Mouse (Mus musculus): ENCODE results near the gene Nisch. TPM values are rescaled to one million over a fixed set of nuclear protein-coding genes. Genes with fewer than 3 reads are reported as not detected.

Gene Nisch
- polyA plus RNA-seq, 1 experiment from 2014 or later, result 503 TPM

GRCm38 (mm10) chr14:31240528-31240927 lies 23.8 kb upstream of the Nisch start:
- Histone ChIP-seq H3K27ac (0 out of 2 replicates have a peak overlapping the region, but pooled peaks have one; percentile 23), H3K4me2 (replicated peaks) (no peak overlapping the region), H3K27me3 (no peaks in the 10 kb centered on the region), H3K4me1 (peaks cover 6% of the 10 kb centered on the region; the same call in 1 of the 2 replicates), H3K4me3 (no peak overlapping the region), H3K9me3 (no peaks in the 10 kb centered on the region), H3K9ac (no peak overlapping the region), H3K36me3 (no peaks in the 10 kb centered on the region)
- ATAC-seq (ENCODE audit: insufficient number of reproducible peaks, insufficient read depth, low FRiP score, low TSS enrichment), result no peak
- WGBS, result 26% methylated on average over 3 of the region's 3 CpGs

GRCm38 (mm10) chr14:31237101-31237882 lies 20.5 kb upstream of the Nisch start:
- ATAC-seq (ENCODE audit: insufficient number of reproducible peaks, insufficient read depth, low FRiP score, low TSS enrichment), result no peak
- no peaks in the 10 kb centered on the region for H3K9me3 ChIP-seq
- no peaks in the 10 kb centered on the region for H3K36me3 ChIP-seq
- 81% methylated on average over 7 of the region's 7 CpGs for WGBS
- H3K4me1 ChIP-seq, result peaks cover 6% of the 10 kb centered on the region; the same call in 1 of the 2 replicates
- no peak overlapping the region for H3K27ac ChIP-seq
- no peak overlapping the region for H3K9ac ChIP-seq
- no peak overlapping the region for H3K4me3 ChIP-seq
- no peak overlapping the region for H3K4me2 ChIP-seq (replicated peaks)
- no peaks in the 10 kb centered on the region for H3K27me3 ChIP-seq

DNA sequence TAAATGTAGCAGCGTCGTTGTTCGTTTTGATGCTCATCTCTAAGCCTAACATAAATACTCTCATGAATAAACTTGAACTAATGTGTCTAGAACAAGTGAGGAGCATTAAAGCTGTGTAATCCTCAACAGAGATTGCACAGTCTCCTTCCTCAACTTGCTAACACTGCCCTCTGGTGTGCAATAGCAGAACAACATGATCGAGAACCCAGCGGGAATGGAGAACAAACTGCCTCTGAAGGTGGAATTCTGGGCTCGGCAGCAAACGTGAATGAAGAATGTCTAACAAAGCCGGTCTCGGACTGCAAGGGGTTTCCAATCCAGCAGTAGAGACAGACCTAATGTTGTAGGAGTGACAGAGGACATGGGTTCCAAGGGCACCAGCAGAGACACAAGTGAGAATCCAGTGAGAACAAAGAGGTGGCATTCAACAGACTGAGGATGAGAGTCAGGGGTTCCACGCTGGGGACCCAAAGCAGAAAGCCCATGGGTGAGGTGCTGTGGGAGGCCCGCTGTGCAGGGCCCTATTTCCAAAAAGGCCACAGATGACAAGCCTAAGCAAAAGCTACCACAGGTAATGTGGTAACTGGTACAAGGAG lies 17.3 kb upstream of the Nisch start:
- ATAC-seq (ENCODE audit: insufficient number of reproducible peaks, insufficient read depth, low FRiP score, low TSS enrichment), result no peak
- WGBS, result 23% methylated on average over 11 of the region's 11 CpGs
- no peaks in the 10 kb centered on the region for H3K9me3 ChIP-seq
- no peaks in the 10 kb centered on the region for H3K36me3 ChIP-seq
- no peak overlapping the region for H3K4me3 ChIP-seq
- no peaks in the 10 kb centered on the region for H3K27me3 ChIP-seq
- H3K27ac ChIP-seq, result no peak overlapping the region
- no peak overlapping the region for H3K9ac ChIP-seq
- 0 out of 2 replicates have a peak, but pooled peaks cover 7% of the 10 kb centered on the region for H3K4me1 ChIP-seq
- H3K4me2 ChIP-seq (replicated peaks), result no peak overlapping the region

GRCm38 (mm10) chr14:31233070-31233995 lies 16.6 kb upstream of the Nisch start:
- Histone ChIP-seq H3K4me1 (0 out of 2 replicates have a peak, but pooled peaks cover 9% of the 10 kb centered on the region), H3K36me3 (no peaks in the 10 kb centered on the region), H3K27me3 (no peaks in the 10 kb centered on the region), H3K9me3 (no peaks in the 10 kb centered on the region), H3K4me3 (no peak overlapping the region), H3K4me2 (replicated peaks) (no peak overlapping the region), H3K9ac (no peak overlapping the region), H3K27ac (no peak overlapping the region)
- ATAC-seq (ENCODE audit: insufficient number of reproducible peaks, insufficient read depth, low FRiP score, low TSS enrichment), result no peak
- 80% methylated on average over 14 of the region's 14 CpGs for WGBS

GRCm38 (mm10) chr14:31232404-31233069 lies 15.8 kb upstream of the Nisch start:
- no peaks in the 10 kb centered on the region for H3K27me3 ChIP-seq
- no peak overlapping the region for H3K4me3 ChIP-seq
- H3K4me2 ChIP-seq (replicated peaks), result no peak overlapping the region
- no peaks in the 10 kb centered on the region for H3K9me3 ChIP-seq
- ATAC-seq (ENCODE audit: insufficient number of reproducible peaks, insufficient read depth, low FRiP score, low TSS enrichment), result no peak
- H3K9ac ChIP-seq, result no peak overlapping the region
- H3K4me1 ChIP-seq, result 0 out of 2 replicates have a peak, but pooled peaks cover 9% of the 10 kb centered on the region
- no peak overlapping the region for H3K27ac ChIP-seq
- WGBS, result 87% methylated on average over 13 of the region's 13 CpGs
- no peaks in the 10 kb centered on the region for H3K36me3 ChIP-seq

DNA sequence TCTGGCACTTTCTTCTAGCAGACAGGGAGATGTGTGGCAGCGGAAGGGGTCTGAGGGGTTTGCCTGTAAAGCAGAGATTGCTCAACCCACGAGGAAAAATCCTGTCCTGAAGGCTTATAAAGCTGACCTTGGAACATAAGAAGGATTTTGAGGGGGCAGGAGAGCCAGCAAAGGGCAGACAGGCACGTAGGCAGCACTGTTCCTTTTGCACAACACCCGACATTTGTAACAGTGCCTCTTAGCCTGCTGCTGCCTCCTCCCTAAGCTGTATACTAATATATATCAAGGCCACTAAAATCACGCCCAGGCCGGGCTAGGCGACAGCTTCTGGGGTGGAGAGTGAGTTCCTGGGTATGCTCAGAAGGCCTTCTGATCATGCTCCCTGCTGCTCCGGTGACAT lies 13.7 kb upstream of the Nisch start:
- H3K4me2 ChIP-seq (replicated peaks), result no peak overlapping the region
- ATAC-seq (ENCODE audit: insufficient number of reproducible peaks, insufficient read depth, low FRiP score, low TSS enrichment), result no peak
- no peak overlapping the region for H3K4me3 ChIP-seq
- WGBS, result 65% methylated on average over 8 of the region's 8 CpGs
- no peaks in the 10 kb centered on the region for H3K36me3 ChIP-seq
- no peak overlapping the region for H3K9ac ChIP-seq
- H3K4me1 ChIP-seq, result 0 out of 2 replicates have a peak, but pooled peaks cover 16% of the 10 kb centered on the region
- no peaks in the 10 kb centered on the region for H3K27me3 ChIP-seq
- H3K9me3 ChIP-seq, result no peaks in the 10 kb centered on the region
- H3K27ac ChIP-seq, result 0 out of 2 replicates have a peak overlapping the region, but pooled peaks have one; percentile 8

DNA sequence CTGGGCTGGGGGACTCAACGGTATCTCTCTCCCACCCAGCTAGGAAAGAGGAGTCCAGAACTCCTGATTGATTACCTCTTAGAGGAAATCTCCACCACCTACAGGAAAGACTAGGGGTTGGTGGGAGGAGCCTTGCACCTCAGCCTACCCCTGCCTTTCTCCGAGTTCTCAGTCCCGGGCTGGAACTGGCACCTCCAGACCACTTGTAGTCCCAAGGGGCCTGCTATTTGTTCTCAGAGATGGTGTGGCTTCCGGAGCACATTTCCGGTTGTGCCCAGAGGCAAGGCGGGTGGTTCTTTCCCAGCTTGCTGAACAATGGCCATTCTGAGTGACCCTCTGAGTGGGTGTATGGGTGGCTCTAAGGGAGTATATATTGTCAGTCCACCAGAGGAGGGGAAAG lies 11.5 kb upstream of the Nisch start:
- ATAC-seq (ENCODE audit: insufficient number of reproducible peaks, insufficient read depth, low FRiP score, low TSS enrichment), result no peak
- no peaks in the 10 kb centered on the region for H3K36me3 ChIP-seq
- H3K4me3 ChIP-seq, result no peak overlapping the region
- no peak overlapping the region for H3K4me2 ChIP-seq (replicated peaks)
- no peak overlapping the region for H3K9ac ChIP-seq
- H3K27ac ChIP-seq, result no peak overlapping the region
- 0 out of 2 replicates have a peak, but pooled peaks cover 16% of the 10 kb centered on the region for H3K4me1 ChIP-seq
- H3K27me3 ChIP-seq, result no peaks in the 10 kb centered on the region
- WGBS, result 52% methylated on average over 6 of the region's 6 CpGs
- H3K9me3 ChIP-seq, result no peaks in the 10 kb centered on the region

DNA sequence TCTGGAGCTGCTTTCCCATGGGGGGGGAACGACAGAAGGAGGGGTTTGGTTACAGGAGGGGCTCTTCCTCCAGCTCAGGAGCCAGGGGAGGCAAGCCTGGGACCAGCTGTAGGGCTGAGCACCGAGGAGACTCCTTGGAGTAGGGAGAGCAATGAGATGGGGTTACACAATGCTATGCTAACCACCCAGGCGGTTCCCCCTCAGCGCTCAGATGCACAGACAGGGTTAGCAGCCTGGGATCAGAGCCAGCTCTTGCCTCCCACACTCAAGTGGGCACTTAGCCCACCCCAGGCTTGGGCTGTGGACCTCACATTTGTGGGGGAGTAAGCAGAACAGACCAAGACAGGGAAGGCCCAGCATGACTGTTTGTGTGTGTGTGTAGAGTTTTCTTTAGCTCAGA lies 10.2 kb upstream of the Nisch start:
- no peaks in the 10 kb centered on the region for H3K36me3 ChIP-seq
- peak overlapping the region; percentile 36; the same call in 1 of the 2 replicates for H3K27ac ChIP-seq
- no peak overlapping the region for H3K4me3 ChIP-seq
- H3K4me2 ChIP-seq (replicated peaks), result no peak overlapping the region
- no peaks in the 10 kb centered on the region for H3K9me3 ChIP-seq
- 0 out of 2 replicates have a peak, but pooled peaks cover 16% of the 10 kb centered on the region for H3K4me1 ChIP-seq
- H3K27me3 ChIP-seq, result no peaks in the 10 kb centered on the region
- H3K9ac ChIP-seq, result no peak overlapping the region
- ATAC-seq (ENCODE audit: insufficient number of reproducible peaks, insufficient read depth, low FRiP score, low TSS enrichment), result 0 out of 2 replicates have a peak, but pooled peaks have one; percentile 31
- 71% methylated on average over 4 of the region's 4 CpGs for WGBS

DNA sequence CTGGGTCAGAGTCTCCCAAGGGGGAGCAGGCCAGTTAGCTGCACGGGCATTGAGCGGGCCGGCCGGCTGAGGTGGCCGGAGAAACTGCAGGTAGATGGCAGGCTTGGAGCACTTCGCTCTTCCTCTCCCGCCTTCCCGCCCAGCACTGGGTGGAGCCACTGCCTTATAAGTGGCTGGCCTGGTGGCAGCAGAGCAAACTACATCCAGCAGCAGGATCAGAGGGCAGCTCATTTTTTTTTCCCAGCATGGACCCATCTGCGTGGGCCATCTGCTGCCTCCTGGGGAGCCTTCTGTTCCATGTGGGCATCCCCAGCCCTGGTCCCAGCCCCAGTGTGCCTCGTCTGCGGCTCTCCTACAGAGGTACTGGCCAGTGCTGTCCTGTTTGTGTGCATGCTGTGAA lies 920 bp upstream of the Nisch start, which contains the start of gene Sema3g:
TSS of gene Sema3g (plus strand) at position 195 of the 400 bp plus-strand sequence.
- peak; percentile 57; the same call in 1 of the 2 replicates for ATAC-seq (ENCODE audit: insufficient number of reproducible peaks, insufficient read depth, low FRiP score, low TSS enrichment)
- no peaks in the 10 kb centered on the region for H3K9me3 ChIP-seq
- no peak within 1 kb of the TSS for H3K4me3 ChIP-seq
- no peak within 1 kb of the TSS for H3K27ac ChIP-seq
- WGBS, result 9% methylated on average over 11 of the region's 11 CpGs
- H3K36me3 ChIP-seq, result no peaks in the 10 kb centered on the region
- H3K4me2 ChIP-seq (replicated peaks), result no peak within 1 kb of the TSS; the same call in 1 of the 2 replicates
- peak within 1 kb of the TSS; percentile 37; the same call in 1 of the 2 replicates for H3K9ac ChIP-seq
- H3K27me3 ChIP-seq, result no peaks in the 10 kb centered on the region
- H3K4me1 ChIP-seq, result peaks cover 11% of the 10 kb centered on the region; the same call in 1 of the 2 replicates

GRCm38 (mm10) chr14:31215157-31216002 lies 1.4 kb downstream of the Nisch start:
- Histone ChIP-seq H3K4me2 (replicated peaks) (0 out of 2 replicates have a peak overlapping the region, but pooled peaks have one; percentile 7), H3K4me1 (peaks cover 11% of the 10 kb centered on the region; the same call in 1 of the 2 replicates), H3K27me3 (no peaks in the 10 kb centered on the region), H3K4me3 (no peak overlapping the region), H3K27ac (peak overlapping the region; percentile 37; the same call in 1 of the 2 replicates), H3K9ac (peak overlapping the region; percentile 27; the same call in 1 of the 2 replicates), H3K9me3 (no peaks in the 10 kb centered on the region), H3K36me3 (no peaks in the 10 kb centered on the region)
- WGBS, result 31% methylated on average over 15 of the region's 15 CpGs
- no peak; the same call in 1 of the 2 replicates for ATAC-seq (ENCODE audit: insufficient number of reproducible peaks, insufficient read depth, low FRiP score, low TSS enrichment)

All from embryonic facial prominence, embryonic 12.5 days (tissue).